Mouse (Mus musculus) c-Kit-positive CD71-positive TER-119-positive erythroid progenitor cells, embryonic 14.5 days (primary cell): ENCODE results near the gene Mmab.

Experiments
- DNase-seq: peaks from one replicate; pipeline ENCODE4 v3.0.0-alpha.2; 2013; ENCODE audit warnings: low spot score

Mmab gene

DNA sequence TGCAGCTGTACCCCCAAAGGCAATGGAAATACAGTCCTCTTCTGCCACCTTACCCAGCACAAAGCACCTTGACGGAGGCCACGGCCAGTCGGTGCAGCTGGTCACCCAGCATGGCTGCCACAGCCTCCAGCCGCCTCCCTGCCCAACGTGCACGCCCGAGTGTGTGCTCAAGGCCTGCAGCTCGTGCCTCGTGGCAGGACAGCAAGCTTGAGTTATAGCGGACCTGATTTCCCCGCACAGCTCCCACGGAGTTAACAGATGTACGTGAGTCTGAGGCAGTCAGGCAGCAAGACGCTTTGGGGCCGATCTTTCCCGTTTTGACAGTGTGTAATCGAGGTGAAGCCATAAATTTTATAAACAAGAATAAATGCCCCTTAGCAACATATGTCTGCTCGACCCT is 15.2 kb downstream of the Mmab start:
- no peak for DNase-seq

DNA sequence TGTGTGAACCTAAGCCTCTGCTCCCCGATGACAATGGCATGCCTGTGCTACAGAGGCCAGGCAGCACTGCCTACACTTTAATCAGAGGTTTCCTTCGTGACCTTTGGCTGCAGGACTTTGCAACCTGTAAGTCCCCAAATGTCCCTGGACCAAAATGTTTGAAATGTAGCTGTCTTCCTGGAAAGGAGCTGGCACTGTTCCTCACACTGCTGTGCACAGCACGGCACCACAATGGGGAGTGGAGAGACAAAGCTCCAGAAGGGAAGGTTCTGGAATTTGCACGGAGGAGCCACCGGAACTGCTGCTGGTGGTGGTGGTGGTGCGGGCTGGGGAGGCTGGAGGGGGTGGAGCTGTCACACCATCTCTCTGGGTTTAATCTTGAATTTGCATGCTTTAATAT is 17.1 kb downstream of the Mmab start:
- DNase-seq, result no peak

DNA sequence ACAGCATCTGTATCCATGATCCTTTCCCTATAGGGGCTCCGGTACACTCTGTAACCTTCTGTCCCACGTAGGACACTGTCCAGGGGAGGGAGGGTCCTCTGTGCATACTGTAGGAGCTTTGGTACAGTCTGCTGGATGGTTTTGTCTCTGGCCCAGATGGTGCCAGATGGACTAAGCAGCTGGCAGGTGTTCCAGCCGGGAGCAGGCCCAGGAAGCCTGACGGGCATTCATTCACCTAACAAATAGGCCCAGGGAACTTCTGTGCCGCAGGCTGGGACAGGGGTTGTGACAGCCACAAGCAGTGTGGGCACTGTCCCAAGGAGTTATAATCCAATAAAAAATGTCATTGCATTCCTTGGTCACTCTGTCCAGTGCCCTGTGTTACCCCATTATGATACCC is 19.9 kb downstream of the Mmab start:
- DNase-seq, result no peak

DNA sequence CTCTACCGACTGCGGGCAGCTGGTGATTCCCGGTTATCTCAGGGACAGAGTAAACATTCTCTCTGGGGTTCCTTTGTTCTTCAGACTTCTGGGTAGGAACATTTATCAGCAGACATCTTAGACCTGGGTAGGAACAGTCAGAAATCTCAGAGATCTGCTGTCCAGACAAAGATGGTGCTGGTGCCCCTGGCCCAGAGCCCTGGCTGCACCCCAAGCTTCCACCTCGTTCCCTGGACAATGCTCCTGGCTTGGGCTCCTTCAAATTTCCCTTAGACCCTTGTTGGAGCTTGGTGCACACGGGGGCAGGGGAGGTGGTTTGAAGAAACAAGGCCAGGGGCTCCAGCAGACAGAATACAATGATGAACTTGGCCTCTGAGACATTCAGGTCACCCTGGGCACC is 21.3 kb downstream of the Mmab start:
- DNase-seq, result no peak

DNA sequence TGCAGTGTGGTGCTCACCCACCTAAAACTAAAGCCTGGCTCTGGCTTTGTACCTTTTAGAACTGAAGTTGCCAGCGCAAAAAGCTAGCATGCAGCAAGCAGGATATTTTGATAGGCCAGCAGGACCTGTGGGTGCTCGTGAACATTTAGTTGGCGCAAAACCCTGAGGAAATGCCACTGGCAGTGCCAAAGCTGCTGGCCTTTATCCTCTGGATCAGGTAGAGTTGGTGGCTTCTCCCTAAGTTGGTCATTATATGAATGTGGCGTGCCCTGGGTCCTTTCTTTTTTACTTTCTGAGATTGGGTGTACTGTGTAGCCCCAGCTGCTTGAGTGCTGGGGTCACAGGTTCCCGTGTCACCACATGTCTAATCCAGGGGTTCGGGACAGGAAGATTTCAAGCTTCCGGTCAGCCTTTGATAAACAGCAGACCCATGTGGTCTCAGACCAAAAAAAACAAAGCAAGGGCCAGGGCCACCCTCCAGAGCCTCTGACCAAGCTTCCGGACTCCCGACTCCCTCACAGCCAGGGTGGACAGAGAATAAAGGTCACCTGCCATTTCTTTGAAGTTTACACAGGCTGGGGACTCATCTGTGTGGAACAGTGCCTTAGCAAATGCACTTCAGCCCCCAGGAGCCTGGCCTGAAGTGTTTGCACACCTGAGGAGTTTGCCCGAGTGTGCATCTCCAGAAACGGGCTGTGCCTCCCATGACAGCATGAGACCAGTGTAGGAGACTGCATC is 22.1 kb downstream of the Mmab start:
- no peak for DNase-seq

DNA sequence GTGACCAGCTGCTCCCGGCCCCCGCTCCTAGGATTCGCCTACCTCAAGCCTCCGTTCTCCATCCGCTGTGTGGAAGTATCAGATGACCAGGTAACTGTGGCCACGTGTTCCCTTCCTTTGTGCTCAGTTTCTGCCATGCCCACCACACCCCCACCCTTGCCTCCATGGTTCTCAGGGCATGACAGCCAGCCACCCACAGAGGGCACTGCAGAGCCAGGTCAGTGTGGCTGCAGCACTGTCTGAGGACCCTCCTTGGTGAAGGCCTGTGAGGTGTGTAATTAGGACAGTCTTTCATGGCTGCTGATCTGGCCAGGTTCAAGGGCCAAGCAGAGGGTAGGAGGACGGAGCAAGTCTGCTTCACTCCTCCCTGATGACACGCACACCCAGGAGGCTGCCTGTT is 25.3 kb downstream of the Mmab start:
- no peak for DNase-seq

DNA sequence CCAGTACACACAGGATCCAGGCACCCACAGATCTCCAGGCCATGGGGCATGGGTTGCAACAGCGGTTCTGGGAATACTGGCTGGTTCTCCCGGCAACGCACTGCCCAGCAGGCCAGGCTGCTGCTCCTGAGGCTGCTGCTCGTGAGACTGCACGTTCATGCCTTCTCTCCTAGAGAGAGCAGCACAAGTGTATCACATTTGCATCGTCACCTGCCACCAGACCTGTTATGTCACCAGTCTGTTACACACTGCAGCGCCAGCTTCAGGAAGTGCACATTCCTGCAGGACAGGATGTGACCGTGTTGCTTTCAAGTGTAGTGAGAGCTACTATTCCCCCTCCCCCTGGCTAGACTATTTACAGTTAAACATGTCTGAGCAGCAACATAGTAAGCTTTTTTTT is 27.0 kb downstream of the Mmab start:
- no peak for DNase-seq

DNA sequence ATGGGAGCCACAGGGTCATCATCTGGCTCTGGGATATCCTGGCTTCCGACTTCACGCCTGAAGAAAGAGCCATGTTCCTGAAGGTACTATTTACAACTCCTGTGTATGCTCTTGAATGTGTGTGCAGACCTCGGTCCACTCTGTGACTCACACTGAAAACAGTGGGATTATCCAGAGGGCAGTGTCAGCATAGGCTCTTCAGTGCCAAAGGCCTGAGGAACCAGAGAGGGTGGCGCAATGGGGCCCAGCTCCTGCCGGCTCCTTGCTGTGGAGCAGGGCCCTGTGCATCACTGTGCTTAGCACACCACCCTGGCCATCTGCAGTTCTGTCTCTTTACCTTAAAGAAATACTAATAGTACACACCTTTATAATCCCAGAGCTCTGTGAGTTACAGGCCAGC is 28.3 kb downstream of the Mmab start:
- DNase-seq, result no peak

DNA sequence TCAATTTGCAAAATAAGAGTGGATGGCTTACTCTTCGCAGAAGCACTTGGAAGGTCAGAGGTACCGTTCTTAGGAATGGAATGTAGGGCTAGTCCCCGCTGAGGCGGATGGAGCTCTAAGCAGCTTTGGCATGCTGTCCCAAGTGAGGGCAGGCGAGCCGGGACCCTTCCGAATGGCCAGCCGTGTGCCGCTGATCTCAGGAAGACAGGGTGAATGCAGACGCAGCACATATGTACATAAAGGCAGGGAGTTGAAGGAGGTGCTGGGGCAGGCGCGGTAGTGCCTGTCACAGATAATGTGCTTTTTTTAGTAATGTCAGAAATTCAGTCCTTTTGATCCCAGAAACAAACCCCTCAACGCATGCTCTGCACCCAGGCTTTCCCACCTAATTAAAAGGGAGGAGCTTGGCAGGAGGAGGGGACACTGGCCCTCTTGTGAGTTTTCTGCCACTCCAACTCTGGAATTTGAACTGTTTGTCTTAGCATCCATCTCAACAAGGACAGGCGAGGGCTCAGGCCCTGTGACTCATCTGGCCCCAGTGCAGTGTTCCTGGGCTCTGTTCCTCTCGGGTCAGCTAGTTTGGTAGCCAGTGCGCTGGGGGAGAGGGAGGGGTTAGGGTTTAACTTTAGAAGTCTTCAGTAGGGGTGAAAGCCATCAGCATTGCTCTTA is 30.7 kb downstream of the Mmab start:
- no peak for DNase-seq

DNA sequence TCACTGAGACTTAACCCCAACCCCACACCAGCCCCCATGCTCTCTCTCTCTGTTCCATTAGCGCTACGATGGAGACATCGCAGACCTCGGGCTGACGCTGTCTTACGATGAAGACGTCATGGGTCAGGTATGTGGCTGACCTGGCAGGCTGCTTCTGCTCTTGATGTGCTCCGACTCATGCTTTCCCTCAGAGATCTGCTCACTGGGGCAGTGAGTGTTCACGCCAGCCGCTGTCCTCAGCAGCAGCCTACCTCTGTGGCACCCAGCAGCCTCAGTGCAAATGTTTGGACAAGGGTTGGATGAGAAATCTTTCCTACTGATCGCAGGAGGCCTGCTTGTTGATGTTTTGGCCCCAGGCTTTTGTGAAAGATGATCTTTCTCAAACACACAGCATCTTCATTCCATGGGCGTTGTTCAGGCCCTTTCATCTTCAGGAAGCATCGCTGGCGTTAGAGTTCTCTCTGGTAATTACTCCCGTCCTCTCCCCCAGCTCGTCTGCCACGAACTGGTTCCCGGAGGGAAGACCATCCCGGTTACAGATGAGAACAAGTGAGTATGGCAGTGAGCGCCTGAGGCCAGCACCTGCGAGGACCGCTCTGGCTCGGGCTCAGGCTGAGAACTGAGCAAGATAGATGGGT is 31.4 kb downstream of the Mmab start:
- DNase-seq, result no peak

DNA sequence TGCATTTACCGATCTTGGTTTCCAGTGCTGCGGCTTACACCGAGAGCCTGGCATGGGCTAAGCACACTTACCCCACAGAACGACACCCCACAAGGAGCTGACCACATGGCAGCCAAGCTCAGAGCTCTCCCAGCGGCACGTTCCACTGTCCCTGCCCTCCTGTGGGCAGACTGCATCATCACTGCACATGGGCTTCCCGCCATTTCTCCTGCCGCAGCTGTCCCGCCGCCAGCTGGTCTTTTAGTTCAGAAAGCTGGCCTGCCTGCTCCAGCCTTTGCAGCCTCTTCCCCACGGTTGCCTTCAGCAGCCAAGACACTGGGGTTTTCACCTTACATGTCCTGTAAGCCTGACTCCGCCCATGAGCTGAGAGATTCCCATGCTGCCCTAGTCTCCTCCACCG is 33.4 kb downstream of the Mmab start:
- DNase-seq, result no peak

DNA sequence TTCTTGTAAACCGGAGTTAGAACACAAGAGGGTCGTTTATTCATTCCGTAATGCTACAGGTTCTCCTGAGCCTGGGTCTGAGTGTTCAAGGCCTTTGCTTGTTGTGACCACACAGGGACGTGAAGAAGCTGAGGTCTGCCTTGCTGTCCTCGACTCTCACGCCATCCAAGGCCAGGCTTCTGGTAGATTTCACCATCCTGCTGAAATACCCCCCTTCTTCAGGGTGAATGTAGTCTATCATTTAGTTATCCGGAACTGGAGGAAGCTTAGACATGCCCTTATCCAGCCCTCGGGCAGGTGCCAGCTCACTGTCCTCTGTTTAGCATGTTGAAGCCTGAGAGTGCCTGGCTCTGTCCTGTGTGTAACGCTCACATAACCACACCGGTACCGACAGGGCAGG is 35.0 kb downstream of the Mmab start:
- no peak for DNase-seq

DNA sequence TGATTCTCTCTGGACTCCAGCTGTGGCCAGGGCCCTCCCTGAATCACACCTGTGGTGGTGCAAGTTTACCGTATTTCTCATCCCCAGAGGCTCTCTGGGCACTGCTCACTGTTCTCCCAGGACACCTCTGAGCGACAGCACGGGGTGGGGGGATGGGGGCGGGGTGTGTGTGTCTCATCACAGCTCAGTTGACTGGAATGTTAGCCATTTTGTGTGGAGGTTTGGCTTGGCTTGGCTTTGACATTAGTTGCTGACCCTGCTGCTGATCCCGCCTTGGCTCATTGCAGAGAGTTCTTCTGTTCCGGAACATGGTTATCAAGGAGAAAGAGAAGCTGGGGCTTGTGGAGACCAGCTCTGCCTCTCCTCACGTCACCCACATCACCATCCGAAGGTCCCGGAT is 36.0 kb downstream of the Mmab start:
- no peak for DNase-seq

DNA sequence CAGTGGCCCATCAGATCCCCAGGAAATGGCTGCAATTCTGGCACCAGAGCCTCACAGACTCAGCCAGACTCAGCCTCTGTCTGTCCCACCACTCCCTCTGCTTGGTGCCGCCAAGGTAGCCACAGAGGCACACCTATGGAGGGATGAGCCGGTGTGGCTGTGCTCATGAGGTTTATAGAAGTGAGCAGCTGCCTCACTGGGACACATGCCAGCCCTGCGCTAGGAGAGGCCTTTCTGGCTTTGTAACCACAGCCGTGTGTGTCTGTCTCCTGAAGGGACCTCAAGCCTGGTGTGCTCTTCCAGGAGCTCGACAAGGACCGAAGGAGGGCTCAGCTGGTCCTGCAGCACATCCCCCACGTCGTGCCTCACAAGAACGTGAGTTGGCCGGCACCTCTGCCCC is 36.6 kb downstream of the Mmab start:
- DNase-seq, result no peak

DNA sequence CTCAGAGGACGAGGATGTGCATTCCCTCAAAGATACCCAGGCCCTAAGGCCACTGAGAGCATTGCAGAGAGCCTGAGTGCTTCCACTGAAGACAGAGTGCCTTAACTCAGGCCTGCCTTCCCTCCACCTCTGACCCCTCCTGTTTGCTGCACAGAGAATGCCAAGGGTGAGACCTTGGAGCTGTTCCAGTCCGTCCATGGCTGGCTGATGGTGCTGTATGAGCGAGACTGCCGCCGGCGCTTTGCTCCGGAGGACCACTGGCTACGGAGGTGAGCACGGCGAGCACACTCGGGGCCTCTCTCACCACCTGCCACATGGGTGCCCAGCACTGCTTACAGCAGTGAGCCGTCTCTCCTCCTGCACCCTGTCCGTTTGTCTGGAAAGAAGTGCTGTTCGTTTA is 37.3 kb downstream of the Mmab start:
- DNase-seq, result no peak

DNA sequence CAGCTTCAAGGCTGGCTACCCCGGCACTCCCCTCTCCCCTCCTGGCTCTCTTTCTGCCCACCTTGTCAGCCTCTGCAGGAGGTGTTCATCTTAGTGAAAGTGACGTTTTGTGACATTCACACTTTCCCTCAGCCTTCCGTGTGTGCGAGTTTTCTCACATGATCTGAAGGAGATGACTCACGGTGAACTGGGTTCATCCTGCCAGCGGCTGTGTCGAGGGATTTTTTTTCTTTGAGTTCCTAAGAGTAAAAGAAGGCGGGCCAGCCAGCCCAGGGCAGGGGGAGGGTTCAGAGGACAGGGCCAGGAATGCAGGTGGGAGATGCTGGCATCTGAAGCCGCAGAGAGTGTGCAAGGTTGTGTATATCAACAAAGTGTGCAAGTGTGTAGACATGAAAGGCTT is 50.7 kb downstream of the Mmab start:
- DNase-seq, result no peak

DNA sequence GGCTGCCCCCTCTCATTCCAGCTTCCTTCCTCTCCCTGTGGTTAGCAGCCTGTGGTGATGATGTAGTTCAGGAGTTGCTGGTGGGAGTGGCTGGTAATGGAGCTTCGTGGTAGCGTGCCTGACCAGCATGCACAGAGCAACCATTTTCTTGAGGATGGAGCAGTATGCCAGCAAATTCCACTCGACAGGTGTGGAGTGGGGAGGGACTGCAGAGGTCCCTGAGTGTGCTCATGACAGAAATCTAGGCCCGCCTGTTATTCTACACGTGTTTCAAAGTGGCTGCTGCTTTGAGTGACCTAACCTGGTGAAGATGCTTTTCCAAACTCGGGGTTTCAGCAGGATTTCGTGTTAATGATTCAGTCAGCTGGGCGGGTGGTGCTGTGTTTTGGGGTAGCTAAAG is 59.4 kb downstream of the Mmab start:
- DNase-seq, result no peak

DNA sequence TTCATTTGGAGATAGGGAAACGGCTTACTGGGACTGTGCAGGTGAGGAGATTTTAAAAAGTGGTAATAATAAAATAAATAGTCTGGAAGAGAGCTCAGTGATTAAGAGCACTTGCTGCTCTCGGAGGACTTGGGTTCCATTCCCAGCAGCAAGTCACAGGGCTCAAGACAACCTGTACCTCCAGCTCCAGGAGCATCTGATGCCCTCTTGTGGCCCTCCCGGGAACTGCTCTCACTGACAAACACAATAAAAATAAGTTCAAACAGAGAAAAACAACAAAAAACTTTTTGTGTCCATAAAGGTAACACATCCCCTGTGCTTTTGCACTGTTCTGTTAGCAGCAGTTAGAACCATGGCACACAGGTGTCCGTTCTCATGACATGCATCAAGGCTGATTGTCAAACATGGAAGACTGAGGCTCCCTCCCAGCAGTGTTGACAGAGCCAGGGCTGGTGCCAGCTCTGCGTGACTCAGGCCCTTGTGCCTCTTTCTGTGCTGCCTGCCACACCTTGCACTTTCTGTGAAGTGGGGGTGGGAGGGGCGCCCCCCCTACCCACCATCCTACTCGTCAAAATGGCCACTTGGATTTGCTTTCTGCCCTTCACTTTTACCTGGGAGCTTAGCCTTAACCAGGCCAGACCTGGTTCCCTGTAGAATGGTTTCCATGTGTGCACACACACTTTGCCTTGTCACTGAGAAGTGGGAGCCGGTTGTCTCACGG is 60.5 kb downstream of the Mmab start:
- peak; percentile 53 for DNase-seq
